Mouse (Mus musculus) fat pad, adult 2 months (tissue): ENCODE measurements around the gene Gpr171.
"Not testable (repeated sequence)": the region's sequence is repeated elsewhere in the genome, so short reads cannot be mapped to it uniquely, and the experiment has no call there.

Source experiments
- DNase-seq: peaks from one replicate; pipeline ENCODE4 v3.0.0-alpha.2; 2011; ENCODE audit warnings: low read depth, low spot score; ENCODE audit errors: extremely low read depth

The Gpr171 gene

DNA sequence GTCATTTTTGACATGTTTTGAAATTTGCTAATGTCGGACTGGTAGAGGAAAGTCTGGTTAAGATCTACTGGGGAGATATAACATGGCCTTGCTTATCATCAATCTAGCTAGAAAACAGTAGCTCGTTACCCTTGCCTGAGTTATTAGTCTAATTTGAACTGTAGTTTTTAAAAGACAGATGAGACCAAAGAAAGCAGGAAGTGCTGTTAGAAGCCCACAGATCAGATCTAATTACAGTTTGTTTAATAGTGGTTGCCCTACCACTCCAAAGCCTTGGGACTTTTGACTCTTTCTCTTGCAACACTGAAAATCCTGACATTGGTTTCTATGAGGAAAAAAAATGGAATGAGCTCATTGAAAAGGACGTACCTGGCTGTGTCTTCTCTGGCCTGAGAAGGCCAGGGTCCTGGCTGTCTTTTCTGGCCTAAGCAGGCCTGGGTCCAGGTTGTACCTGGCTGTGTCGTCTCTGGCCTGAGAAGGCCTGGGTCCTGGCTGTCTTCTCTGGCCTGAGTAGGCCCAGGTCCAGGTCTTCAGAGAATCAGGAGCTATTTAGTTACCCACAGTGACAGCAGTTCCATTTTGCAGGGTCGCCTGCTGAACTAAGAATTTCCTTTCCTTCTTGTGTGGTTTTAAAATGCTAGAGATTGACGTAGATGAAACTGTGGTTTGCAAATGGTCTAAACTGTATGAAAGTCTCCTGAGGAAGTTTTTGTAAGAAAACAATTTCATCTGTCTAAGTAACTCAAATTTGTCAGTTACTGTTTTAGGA is at the start of gene Gpr171:
Gene Gpr171, minus strand, starts transcription at position 604 of the 769 bp plus-strand sequence.
- DNase-seq: no peak

DNA sequence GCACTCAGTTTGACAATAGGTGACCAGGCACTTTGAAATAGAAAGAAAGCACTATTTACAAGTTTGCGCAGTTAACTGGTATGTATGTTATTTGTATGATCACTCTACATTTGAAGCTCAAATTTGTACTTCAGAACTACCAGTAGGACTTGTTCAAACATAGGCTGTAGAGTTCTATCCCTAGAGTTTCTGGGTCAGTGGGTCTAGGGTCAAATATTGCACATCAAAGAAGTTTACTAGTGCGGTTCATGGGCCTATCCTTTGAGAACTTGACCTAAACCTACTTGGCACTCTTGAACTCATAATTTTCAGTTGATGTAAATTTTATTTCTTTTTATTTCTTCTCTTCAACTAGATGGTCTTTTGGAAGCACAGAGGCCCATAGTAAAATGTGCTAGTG is 49.0 kb upstream of the Gpr171 start:
- no peak for DNase-seq

- no peak for DNase-seq
Observed at GRCm38 (mm10) chr3:59149646-59150045, 48.0 kb upstream of the Gpr171 start.

DNA sequence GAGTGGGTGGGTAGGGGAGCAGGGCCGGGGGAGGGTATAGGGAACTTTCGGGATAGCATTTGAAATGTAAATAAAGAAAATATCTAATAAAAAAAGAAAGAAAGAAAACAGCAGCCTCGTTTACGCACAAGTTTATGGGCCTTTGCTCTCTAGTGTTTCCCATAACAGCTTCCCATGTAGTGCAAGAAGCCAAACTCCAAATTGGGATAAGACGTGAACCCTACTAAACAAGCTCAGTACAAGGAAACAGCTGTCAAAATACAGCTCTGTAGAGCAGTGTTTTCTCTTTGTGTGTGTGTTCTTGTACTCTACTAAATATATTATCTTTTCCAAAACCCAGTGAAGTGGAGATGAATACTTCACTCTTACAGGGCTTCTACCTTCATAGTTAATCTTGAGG is 43.6 kb upstream of the Gpr171 start:
- no peak for DNase-seq

DNA sequence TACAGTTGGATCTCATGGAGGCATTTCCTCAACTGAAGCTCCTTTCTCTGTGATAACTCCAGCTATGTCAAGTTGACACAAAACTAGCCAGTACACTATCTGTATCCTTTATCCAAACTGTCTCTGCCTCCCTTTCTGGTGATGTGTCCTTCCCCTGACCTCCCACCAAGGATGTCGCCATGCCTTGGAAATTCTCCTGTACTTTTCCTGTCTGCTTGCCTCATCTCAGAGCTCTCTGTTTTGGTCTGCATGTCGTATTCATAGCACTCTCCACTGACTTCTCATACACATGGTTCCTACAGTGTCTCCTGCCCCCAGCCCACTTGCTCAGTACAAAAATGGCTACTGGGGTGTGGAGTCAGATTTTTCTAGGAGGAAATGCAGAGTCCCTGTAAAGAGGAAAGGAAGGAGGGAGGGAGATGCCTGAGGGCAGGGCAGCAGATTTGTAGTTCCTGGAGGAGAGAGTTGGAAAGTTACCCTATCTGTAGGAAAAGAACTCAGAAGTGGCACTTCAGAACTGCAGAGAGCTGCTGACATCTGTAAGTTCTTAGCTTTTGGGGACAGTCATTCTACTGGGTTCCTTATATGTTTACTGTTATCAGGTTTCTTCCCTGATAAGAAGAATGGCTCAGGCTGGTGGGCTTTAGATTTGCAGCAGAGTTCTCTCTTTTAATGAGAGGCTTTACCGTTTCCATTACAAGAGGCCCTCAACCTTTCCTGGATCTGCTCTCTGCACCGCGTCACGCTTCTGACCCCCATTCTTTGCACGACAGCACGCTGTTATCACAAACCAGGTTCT is 40.1 kb upstream of the Gpr171 start:
- no peak for DNase-seq

GRCm38 (mm10) chr3:59140941-59141340 is 39.3 kb upstream of the Gpr171 start:
- not testable (repeated sequence) for DNase-seq

DNA sequence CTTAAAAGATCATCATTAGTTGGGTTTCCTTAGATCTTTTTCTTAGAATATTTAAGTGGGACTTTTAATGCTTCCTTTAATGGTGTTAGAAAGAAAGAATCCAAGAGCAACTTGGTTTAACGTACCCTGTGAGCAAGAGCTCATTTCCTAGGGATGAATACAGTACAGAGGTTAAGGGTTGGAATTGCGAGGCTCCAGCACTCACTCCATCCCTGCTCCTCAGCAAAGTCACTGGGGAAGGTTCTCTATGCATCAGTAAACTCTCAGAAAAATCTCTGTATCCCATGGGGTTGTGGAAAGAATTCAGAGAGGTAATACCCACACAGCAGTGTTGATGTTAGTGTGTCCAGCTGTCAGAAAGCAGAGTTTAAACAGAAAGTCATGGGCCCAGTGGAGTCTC is 38.5 kb upstream of the Gpr171 start:
- DNase-seq: no peak

- DNase-seq: no peak
Observed at GRCm38 (mm10) chr3:59139651-59140051, 38.0 kb upstream of the Gpr171 start.

- DNase-seq: no peak
Observed at GRCm38 (mm10) chr3:59138946-59139468, 37.4 kb upstream of the Gpr171 start.

GRCm38 (mm10) chr3:59135911-59136653 is 34.5 kb upstream of the Gpr171 start:
- DNase-seq: no peak

GRCm38 (mm10) chr3:59133189-59133588 is 31.6 kb upstream of the Gpr171 start:
- DNase-seq: no peak

DNA sequence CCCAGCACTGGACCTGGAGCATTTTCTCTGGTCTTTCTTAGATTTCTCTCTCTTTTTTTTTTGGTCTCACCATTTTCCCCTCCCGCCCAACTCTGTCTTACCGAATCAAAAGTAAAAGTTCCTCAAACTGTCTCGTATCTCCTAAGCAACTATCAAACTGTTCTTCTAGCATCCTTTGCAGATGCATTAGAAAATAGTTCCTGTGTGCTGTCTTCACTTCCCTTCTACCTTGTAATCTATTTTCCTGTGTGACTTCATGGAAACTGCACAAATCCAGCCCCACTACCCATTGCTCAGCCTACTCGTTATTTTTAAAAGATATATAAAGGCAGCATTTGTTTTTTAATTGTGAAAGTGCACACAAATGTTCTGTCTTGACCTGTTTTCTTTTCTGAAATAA is 30.3 kb upstream of the Gpr171 start:
- DNase-seq: no peak

GRCm38 (mm10) chr3:59131081-59131480 is 29.5 kb upstream of the Gpr171 start:
- no peak for DNase-seq

DNA sequence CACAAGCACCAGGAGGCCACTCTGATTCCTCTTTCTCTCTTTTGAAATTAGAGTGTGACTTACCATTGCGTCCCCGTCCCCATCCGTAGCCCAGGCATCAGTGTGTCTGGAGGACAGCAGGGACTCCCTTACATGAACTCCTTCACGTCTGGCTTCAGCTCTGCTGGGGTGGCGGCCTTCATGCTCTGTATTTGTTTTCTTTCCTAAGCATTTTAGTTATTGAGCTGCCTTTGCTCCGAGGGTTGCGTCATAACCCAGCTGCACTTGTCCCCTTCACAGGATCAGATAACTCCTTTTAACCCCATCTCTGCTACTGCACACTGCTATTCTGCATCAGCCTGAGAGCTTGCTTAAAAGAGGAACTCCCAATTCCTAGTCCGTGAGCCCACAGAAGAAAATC is 28.8 kb upstream of the Gpr171 start:
- DNase-seq: no peak

- DNase-seq: no peak
Observed at GRCm38 (mm10) chr3:59129547-59129946, 27.9 kb upstream of the Gpr171 start.

GRCm38 (mm10) chr3:59128681-59129080 is 27.1 kb upstream of the Gpr171 start:
- DNase-seq: no peak

DNA sequence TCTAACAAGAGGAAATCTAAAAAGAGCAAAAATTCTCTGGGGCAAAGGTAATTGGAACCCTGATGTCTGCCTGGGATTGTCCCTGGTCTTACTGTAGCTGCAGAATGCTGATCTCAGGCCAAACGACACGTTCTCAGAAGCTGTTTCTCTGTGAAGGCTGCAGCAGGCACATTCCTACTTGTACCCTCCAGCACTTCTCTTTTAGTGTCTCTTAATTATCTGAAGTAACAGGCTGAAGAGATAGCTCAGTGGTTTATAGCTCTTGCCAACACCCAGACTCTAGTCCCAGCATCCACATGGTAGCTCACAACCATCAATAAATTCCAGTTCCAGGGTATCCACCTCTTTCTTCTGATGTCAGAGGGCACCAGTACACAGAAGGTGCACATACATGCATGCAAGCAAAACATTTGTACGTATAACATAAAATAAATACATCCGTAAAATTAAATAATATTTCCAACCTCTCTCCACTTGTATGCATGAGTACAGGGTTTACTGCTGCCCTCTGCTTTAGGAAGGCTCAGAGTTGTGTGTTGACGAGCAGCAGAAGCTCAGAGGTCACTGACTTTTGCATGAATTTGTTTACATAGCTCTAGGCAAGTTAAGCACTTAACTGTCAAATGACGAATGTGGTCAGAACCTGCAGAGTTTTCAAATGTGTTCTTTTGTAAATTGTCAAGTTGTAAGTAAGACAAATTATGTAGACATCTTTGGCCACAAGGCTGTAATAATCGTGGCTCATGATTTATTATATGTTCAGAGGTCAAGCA is 24.3 kb upstream of the Gpr171 start:
- DNase-seq: no peak

DNA sequence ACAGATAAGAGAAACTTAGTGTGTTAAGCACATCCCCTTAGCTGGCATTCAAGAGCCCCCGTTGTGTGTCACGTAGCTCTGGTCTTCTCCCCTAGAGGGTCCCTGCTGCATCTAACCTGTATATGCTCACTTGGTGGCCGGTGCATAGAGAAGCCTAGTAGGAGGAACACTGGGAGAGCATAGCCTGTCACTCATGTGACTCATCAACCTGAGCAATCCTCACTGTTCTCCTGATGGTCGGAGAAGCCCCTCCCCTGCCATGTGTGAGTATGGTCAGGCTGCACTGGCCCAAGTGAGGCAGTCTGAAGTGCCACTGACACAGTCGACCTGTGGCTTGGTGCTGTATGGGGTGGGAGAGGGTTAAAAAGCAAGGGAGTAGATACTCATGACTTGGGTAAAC is 23.4 kb upstream of the Gpr171 start:
- no peak for DNase-seq

DNA sequence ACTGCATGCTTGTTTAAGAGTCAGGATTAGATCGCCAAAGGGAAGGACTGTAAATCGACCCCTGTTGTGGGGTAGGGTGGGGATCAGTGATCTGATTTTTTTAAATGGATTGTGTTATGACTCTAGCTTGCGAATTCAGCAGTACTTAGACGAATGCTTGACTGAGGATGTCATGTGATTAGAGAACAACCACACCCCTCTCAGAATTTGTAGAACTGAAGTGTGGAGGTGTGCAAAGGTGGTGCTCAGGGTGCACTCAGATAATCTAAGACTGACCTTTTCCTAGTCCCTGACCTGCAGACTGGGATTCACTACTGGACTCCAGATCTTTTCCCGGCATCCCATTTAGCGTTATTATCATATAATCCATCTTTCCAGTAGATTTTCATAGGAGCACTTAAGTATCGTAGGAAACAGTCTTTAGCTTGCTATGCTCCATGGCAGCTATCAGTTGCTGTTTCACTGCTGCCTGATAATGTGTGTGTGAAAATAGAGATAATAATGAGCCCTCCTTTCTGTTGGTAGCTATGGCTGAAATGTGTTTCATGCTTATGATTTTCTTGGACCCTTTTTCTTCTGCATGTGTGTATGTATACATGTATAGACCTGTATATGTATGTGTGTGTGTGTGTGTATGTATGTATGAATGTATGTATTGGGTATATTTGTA is 20.3 kb upstream of the Gpr171 start:
- DNase-seq: no peak

DNA sequence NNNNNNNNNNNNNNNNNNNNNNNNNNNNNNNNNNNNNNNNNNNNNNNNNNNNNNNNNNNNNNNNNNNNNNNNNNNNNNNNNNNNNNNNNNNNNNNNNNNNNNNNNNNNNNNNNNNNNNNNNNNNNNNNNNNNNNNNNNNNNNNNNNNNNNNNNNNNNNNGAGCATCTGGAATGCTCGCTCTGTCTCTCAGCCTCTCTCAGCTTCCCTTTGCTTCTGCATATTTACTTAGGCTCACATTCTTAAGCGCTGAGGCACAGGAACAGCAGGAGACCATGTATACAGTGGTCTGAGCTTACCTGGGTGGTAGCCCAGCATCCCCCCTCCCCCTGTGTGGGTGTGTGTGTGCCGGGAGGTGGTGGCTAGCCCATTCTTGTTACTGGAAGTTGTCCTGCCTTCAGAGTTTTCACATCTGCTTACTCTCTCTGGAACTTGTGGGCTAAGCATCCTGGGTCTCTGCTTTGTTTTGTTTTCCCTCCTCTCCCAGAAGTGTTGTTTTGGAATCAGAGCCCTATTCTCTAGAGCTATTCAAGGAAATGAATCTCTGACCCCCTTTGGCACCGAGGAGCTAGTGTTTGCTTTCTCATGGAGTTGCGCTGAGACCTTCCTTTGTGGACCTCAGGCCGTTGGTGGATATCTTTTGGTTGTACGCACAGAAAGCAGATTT is 19.6 kb upstream of the Gpr171 start:
- DNase-seq: no peak
